Mouse (Mus musculus): ENCODE results near the gene Acads.

Gene Acads

GRCm38 (mm10) chr5:115069611-115070010, 49.5 kb downstream of the Acads start:
- DNase-seq, result no peak

GRCm38 (mm10) chr5:115068671-115069421, 50.3 kb downstream of the Acads start:
- DNase-seq, result no peak

GRCm38 (mm10) chr5:115066245-115066644, 52.9 kb downstream of the Acads start:
- no peak for DNase-seq

- no peak for DNase-seq
These were observed 55.8 kb downstream of the Acads start for GRCm38 (mm10) chr5:115063391-115063790.

- no peak for DNase-seq
These were observed 56.6 kb downstream of the Acads start for GRCm38 (mm10) chr5:115062566-115062965.

- no peak for DNase-seq
These were observed 58.2 kb downstream of the Acads start for GRCm38 (mm10) chr5:115060977-115061376.
